Mouse (Mus musculus) forebrain, embryonic 16.5 days (tissue): ENCODE data around the gene Gm10563. TPM values are rescaled to one million over a fixed set of nuclear protein-coding genes. Genes with fewer than 3 reads are reported as not detected.
"Not testable (repeated sequence)": the region's sequence is repeated elsewhere in the genome, so short reads cannot be mapped to it uniquely, and the experiment has no call there.

ENCODE experiments used
- ATAC-seq: fragments of 200-750 bp; cut with Nextera tagmentation; 2 replicates; pipeline ENCODE4 v1.8.0; 2017; ENCODE audit warnings: mild to moderate bottlenecking, moderate library complexity
- H3K27ac ChIP-seq: fragments of 300-500 bp; sonication (generic); 2 replicates; pipeline ENCODE4 v1.5.1; 2014; ENCODE audit warnings: low read length, control low read depth
- H3K27me3 ChIP-seq: fragments of 300-500 bp; sonication (generic); replicated peaks from 2 replicates; pipeline ENCODE4 v1.6.1; 2014; ENCODE audit warnings: low read length; ENCODE audit not compliant: control insufficient read depth, insufficient read depth
- H3K36me3 ChIP-seq: fragments of 300-500 bp; sonication (generic); 2 replicates; pipeline ENCODE4 v1.6.1; 2014; ENCODE audit not compliant: control insufficient read depth, insufficient read depth
- H3K4me1 ChIP-seq: fragments of 300-500 bp; sonication (generic); replicated peaks from 2 replicates; pipeline ENCODE4 v1.6.1; 2014; ENCODE audit warnings: low read length; ENCODE audit not compliant: control insufficient read depth, insufficient read depth
- H3K4me2 ChIP-seq: fragments of 300-500 bp; sonication (generic); 2 replicates; pipeline ENCODE4 v1.6.1; 2014; ENCODE audit warnings: mild to moderate bottlenecking, low read length, control low read depth
- H3K4me3 ChIP-seq: fragments of 300-500 bp; sonication (generic); replicated peaks from 2 replicates; pipeline ENCODE4 v1.5.1; 2014; ENCODE audit warnings: mild to moderate bottlenecking, low read length, control low read depth
- H3K9ac ChIP-seq: fragments of 300-500 bp; sonication (generic); replicated peaks from 2 replicates; pipeline ENCODE4 v1.6.1; 2014; ENCODE audit warnings: low read depth, low read length, control low read depth
- H3K9me3 ChIP-seq: fragments of 300-500 bp; sonication (generic); 2 replicates; pipeline ENCODE4 v1.6.1; 2016; ENCODE audit warnings: low read length; ENCODE audit not compliant: control insufficient read depth
- WGBS: fragments of 180-500 bp; shearing (Covaris S2); extraction: QIAGEN DNeasy Blood & Tissue Kit; methylation state at CpG from one replicate; pipeline ENCODE4 v1.1.7; 2014; 5-methylcytosine and 5-hydroxymethylcytosine counted together
- polyA plus RNA-seq: library from polyadenylated mRNA; unstranded; fragments of >200 nt; fragmentation: Nextera tagmentation; extraction: Ambion mirVana; gene quantifications from 2 replicates; pipeline ENCODE4 v1.2.1, GENCODE M21; 2015

Gm10563 gene
- polyA plus RNA-seq, 1 experiment from 2014 or later = not detected

DNA sequence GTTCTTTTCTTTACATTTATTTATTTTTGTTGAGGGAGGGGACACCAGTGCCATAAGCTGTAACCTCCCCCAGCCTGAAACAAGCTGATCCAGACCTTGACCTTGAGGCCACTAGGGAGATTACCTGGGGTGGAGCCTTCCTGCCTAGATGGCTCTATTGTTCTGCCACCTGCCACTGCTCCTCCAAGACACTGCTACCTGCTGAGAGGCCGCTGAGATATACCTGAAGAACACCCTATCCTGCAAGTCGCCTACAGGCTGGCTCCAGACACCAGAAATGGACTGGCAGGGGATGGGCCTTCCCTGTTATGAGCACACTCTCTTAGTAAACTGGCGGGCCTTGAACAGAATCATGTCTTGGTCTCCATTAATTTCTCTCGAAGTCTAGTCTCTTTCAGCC lies 25.0 kb upstream of the Gm10563 start:
- 62% methylated on average over 4 of the region's 4 CpGs for whole genome bisulfite sequencing
- H3K27me3 ChIP-seq, ATAC-seq, H3K36me3 ChIP-seq, H3K9me3 ChIP-seq, H3K4me2 ChIP-seq, H3K9ac ChIP-seq, H3K27ac ChIP-seq, H3K4me3 ChIP-seq: not testable (repeated sequence)
- peaks cover 20% of the 10 kb centered on the region for H3K4me1 ChIP-seq

DNA sequence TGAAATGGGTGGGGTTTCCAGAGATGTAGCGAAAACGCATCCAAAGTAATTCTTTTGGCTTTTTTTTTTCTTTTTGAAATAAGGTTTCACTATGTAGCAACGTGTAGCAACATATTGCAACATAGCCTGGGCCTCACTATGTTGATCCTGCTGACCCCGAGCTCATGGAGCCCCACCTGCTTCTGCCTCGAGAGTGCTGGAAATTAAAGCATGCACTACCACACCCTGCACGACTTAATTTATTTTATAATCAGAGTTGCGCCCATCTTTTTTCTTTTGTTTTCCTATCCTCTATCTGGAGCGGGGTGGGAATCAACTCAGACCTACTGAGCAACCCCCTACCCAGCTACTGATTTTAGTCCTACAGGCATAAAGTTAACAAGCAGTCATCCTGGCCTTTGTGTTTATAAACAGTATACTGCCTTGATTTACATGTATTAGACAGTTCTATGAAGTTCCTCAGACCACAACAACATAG lies 24.4 kb upstream of the Gm10563 start:
- Histone ChIP-seq H3K36me3 (0 out of 2 replicates have a peak, but pooled peaks cover 5% of the 10 kb centered on the region), H3K9me3 (no peaks in the 10 kb centered on the region), H3K4me3 (peak overlapping the region; percentile 67), H3K4me2 (peak overlapping the region; percentile 65), H3K4me1 (peaks cover 20% of the 10 kb centered on the region), H3K27me3 (no peaks in the 10 kb centered on the region), H3K9ac (peak overlapping the region; percentile 17), H3K27ac (no peak overlapping the region)
- ATAC-seq = no peak; the same call in 1 of the 2 replicates
- 1% methylated on average over 8 of the region's 8 CpGs for WGBS

DNA sequence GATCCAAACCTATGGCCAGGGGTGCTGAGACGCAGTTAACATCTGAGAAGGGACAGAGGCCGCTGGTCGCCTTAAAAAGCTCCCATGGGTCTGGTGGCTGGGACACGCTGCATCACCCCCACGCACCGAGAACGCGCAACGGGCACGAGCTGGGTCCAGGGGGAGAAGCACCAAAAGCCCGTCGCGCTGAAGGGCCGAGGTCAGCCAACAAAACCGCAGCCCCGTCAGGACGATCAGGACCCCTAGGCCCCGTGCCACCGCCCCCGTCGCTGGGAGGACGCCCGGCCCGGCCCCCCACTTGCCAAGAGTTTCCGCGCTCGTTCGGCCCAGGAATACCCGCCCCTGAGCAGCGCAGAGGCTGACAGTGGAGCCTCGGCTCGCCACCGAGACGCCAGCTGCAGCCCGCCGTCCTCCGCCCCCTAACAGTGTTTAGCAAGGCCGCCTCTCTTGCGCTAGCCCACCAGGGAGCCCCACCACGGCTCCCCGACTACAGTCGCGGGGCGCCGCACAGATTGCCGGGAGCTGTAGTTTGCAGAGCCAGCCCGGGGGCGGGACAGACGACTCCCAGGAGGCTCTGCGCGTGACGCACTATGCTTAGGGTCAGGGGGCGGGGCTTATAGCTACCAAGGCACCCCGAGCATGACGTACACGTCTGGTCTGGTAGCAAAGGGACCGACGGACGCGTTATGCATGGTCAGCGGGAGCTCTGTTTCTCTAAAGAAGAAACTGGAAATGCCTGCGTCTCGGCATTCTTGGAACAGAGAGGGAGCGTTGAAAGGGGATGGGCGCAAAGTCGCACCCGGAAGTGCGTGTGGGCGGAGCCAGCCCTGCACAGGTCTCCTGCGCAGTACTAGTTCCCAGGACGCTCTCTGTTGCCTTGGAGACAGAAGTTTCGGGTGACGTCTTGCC lies 23.7 kb upstream of the Gm10563 start, which contains the start of gene Mib2:
Gene Mib2 (minus strand): TSS at position 510 of the 909 bp plus-strand sequence.
- Histone ChIP-seq H3K9me3 (no peaks in the 10 kb centered on the region), H3K4me2 (peak within 1 kb of the TSS; percentile 94), H3K4me3 (peak within 1 kb of the TSS; percentile 67), H3K4me1 (peaks cover 20% of the 10 kb centered on the region), H3K9ac (peak within 1 kb of the TSS; percentile 88), H3K36me3 (0 out of 2 replicates have a peak, but pooled peaks cover 5% of the 10 kb centered on the region), H3K27ac (peak within 1 kb of the TSS; percentile 63), H3K27me3 (no peaks in the 10 kb centered on the region)
- under 1% methylated on average over 73 of the region's 73 CpGs for WGBS
- ATAC-seq = peak; percentile 99

DNA sequence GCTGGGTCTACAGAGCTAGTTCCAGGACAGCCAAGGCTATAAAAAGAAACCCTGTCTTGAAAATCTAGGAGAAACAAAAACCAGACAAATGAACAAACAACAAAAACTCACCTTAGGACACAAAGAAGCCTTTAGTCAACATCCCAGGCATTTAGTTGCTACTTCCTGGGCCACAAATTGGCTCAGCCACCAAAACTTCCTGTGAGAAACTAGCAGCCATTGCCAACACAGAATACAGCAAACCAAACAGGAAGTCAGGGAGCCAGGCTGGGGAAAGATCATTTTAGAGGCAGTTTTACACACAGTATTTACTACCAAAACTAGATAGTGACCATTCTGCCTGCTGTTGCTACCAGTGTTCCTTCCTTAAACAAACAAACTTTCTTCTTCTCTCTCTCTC lies 21.7 kb upstream of the Gm10563 start:
- Histone ChIP-seq H3K36me3 (0 out of 2 replicates have a peak, but pooled peaks cover 5% of the 10 kb centered on the region), H3K27me3 (no peaks in the 10 kb centered on the region), H3K4me3 (no peak overlapping the region), H3K4me1 (peaks cover 20% of the 10 kb centered on the region), H3K9ac (no peak overlapping the region), H3K4me2 (no peak overlapping the region), H3K27ac (no peak overlapping the region), H3K9me3 (no peaks in the 10 kb centered on the region)
- no peak for ATAC-seq

DNA sequence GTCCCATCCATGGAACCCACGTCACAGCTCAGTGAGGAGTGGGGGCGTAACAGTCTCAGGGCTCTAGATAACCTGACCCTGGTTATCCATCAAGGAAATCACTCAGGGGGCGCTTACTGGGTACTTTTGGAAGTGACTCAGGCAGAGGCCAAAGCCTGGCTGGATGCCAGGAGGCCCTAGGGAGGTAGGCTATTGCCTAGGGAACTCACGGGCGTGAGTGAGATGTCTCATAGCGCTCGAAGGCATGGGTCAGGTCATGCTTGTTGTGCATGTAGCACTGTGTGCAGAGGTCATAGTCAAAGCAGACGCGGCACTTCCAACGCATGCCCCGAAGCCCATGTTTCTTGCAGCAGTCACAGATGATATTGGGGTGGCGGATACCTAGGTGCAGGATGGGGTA lies 15.4 kb upstream of the Gm10563 start:
- Histone ChIP-seq H3K36me3 (0 out of 2 replicates have a peak, but pooled peaks cover 5% of the 10 kb centered on the region), H3K27ac (no peak overlapping the region), H3K4me1 (no peaks in the 10 kb centered on the region), H3K9ac (no peak overlapping the region), H3K27me3 (peaks cover 6% of the 10 kb centered on the region), H3K4me2 (no peak overlapping the region), H3K4me3 (no peak overlapping the region), H3K9me3 (no peaks in the 10 kb centered on the region)
- 86% methylated on average over 12 of the region's 12 CpGs for WGBS
- ATAC-seq = no peak

DNA sequence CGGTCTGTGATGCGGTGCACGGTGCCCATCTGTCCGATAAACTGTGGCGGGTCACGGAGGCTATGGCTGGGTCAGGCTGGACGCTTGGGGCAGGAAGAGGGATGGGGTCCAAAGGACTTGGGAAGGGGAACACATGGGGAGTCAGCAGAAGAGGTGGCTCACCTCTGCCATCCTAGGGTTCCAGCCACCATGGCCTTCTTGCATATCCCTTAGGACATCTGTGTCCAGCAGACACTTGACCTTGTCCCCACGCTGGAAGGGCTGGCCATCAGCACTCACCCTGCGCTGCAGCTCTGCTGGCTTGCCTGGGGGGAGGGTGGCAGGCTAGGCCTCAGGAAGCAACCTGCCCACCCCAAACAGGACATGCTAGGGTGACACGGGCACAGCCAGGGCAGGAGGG lies 13.8 kb upstream of the Gm10563 start:
- WGBS = 87% methylated on average over 10 of the region's 10 CpGs
- no peak overlapping the region for H3K4me2 ChIP-seq
- no peak for ATAC-seq
- no peak overlapping the region for H3K27ac ChIP-seq
- H3K36me3 ChIP-seq = no peaks in the 10 kb centered on the region
- no peak overlapping the region for H3K4me3 ChIP-seq
- no peaks in the 10 kb centered on the region for H3K9me3 ChIP-seq
- H3K9ac ChIP-seq = no peak overlapping the region
- peaks cover 23% of the 10 kb centered on the region for H3K27me3 ChIP-seq
- peaks cover 14% of the 10 kb centered on the region for H3K4me1 ChIP-seq

DNA sequence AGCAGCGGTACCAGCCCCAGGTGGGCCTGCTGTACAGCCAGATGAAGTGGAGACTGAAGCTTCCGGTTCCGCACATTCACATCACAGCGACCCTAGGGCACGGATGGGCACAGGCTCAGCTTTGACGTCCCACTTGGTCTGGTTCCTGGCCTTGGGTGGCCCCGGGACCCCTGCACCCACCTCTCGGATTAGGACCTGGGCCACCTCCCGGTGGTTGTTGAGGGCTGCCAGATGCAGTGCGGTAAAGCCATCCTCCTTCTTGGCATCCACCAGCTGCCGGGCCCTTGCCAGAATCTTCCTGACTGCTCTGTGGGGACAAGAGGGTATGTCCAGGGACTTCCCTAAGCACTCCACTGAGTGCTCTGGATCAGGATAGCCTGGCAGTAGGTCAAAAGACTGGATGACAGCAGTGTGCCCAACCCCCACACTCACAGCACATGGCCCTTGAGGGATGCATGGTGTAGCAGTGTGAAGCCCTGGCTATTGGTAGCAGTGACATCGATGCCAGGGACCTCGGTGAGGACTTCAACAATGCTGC lies 11.1 kb upstream of the Gm10563 start:
- no peak for ATAC-seq
- peaks cover 28% of the 10 kb centered on the region for H3K4me1 ChIP-seq

DNA sequence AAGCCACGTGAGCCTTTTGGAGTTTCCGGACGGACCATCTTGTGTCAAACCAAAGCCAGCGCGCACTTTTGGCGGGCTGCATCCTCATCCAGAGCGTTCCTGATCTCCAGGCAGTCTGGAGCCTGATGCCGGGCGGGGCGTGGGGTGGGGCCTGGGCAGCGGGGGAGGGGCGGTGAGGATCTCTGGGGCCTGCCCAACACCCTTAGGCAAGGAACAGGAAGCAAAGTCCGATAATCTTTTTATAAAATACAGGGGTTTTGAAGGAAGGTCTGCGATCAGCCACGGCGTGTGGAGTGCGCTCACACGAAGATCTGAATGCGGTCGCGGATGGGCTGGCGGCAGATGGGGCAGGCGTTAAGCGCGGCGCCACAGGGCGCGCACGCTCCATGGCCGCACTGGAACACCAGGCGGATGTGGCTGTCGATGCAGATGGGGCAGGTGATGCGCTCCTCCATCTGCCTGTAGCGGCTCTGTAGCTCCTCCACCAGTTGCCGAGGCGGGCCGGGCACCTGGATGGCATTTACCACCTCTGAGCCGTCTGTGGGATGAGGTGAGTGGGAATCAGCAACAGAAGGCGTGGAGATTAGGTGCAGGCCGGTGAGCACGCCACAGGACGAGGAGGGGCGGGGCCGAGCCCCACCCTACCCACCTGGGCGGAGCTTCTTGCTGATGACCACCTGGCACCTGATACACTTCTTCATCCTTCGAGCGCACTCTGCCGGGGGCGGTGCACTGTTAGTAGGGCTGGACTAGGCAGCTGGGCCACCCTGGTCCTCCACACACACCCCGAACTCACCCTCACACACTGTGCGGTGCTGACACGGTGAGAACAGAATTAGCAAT lies 9.5 kb upstream of the Gm10563 start:
- no peaks in the 10 kb centered on the region for H3K9me3 ChIP-seq
- H3K4me1 ChIP-seq = peaks cover 28% of the 10 kb centered on the region
- no peak overlapping the region for H3K27ac ChIP-seq
- peaks cover 17% of the 10 kb centered on the region for H3K36me3 ChIP-seq
- 2% methylated on average over 52 of the region's 52 CpGs for WGBS
- H3K27me3 ChIP-seq = peaks cover 53% of the 10 kb centered on the region
- ATAC-seq = peak; percentile 32
- peak overlapping the region; percentile 31 for H3K4me3 ChIP-seq
- H3K9ac ChIP-seq = peak overlapping the region; percentile 40; the same call in 1 of the 2 replicates
- H3K4me2 ChIP-seq = peak overlapping the region; percentile 50

More for the DNA sequence above, 11.1 kb upstream of the Gm10563 start:
- H3K27me3 ChIP-seq = peaks cover 48% of the 10 kb centered on the region
- no peak overlapping the region for H3K27ac ChIP-seq
- H3K36me3 ChIP-seq = peaks cover 3% of the 10 kb centered on the region; the same call in 1 of the 2 replicates
- no peaks in the 10 kb centered on the region for H3K9me3 ChIP-seq
- H3K4me3 ChIP-seq = no peak overlapping the region
- WGBS = 94% methylated on average over 12 of the region's 13 CpGs
- no peak overlapping the region for H3K9ac ChIP-seq
- no peak overlapping the region for H3K4me2 ChIP-seq

DNA sequence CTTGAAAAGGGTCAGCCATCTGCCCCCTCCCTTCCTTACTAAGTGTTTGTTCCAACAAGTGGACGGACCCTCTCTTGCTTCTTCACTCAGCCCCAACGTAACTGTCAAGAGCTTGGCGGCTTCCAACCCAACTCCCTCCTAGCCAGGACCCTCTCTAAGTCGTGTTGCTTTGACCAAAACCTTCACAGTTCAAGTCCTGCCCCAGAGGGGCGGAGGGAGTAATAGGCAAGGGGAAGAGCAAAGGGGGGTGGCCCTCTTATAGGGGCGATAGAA lies 8.9 kb upstream of the Gm10563 start:
- Histone ChIP-seq H3K36me3 (peaks cover 21% of the 10 kb centered on the region), H3K9me3 (no peaks in the 10 kb centered on the region), H3K4me3 (peak overlapping the region; percentile 31), H3K9ac (no peak overlapping the region), H3K4me2 (peak overlapping the region; percentile 50), H3K27me3 (peaks cover 53% of the 10 kb centered on the region), H3K4me1 (peaks cover 28% of the 10 kb centered on the region), H3K27ac (no peak overlapping the region)
- WGBS = under 1% methylated on average over 6 of the region's 6 CpGs
- ATAC-seq = peak; percentile 16; the same call in 1 of the 2 replicates
